Mouse (Mus musculus): ENCODE measurements at regions not wholly inside any gene's neighbourhood (a gene's known extent, or its start where the extent isn't known, plus 50 kb on each side); places are given as distances from the start of the nearest gene placed in this dataset.

DNA sequence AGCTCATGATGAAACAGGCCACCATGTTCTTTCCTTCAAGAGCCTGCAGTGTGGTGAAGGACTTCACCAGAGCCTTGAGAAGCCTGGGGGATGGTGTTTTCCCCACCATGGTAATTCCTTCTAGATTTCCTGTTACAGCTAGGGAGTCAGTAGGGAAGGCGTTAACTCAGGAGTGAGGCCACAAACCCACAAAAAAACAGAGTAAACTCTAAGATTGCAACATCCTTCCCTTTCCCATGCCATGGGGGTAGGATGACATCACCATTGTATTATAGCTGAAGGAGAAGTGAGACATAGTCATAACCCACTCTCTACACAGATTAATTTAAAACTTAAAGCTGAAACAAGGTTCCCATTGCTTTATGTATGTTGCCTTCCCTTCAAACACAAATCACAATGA lies 218.7 kb upstream of the F930015N05Rik start:
- no peak for DNase-seq (ENCODE audit: low spot score)

DNA sequence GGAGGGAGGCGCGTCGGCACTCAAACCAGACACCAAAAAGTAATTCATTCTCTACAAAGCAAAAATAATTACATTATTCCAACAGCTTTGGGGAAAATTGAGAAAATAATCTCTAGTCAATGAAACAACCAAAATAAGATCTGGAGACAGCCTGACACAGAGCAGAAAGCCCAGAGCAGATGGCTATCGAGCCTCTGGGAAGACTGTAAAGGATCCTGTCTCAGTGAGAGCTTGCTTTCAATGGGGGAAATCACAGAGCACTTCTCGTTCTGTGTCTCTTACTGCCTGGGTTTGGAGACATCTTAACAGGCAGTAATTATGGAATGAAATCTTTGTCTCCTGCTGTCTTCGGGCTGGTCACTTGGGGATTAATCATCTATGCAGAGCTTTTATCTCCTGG lies 226.7 kb upstream of the F930015N05Rik start:
- DNase-seq (ENCODE audit: low spot score) = no peak

- DNase-seq (ENCODE audit: low spot score) = no peak
Measured at GRCm38 (mm10) chr11:64667010-64667409, 230.6 kb upstream of the F930015N05Rik start.

DNA sequence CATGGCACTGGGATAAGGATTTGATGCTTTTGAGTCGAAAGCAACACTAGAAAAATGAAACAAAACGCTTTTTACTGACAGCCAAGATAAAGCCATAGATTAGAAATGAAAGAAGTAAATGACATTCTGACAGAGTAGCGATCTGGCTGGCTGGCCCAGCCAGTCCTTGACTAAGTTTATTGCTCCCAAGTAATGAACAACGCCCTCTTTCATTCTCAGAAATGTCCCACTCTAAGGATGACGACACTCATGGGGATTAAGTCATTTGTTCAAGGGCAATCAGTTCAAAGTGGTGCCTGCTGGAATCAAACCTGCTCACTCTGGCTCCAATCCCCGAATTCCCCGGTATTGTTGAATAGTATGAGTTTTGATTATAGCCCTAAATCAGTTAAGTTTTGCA lies 231.1 kb upstream of the F930015N05Rik start:
- DNase-seq (ENCODE audit: low spot score) = no peak

DNA sequence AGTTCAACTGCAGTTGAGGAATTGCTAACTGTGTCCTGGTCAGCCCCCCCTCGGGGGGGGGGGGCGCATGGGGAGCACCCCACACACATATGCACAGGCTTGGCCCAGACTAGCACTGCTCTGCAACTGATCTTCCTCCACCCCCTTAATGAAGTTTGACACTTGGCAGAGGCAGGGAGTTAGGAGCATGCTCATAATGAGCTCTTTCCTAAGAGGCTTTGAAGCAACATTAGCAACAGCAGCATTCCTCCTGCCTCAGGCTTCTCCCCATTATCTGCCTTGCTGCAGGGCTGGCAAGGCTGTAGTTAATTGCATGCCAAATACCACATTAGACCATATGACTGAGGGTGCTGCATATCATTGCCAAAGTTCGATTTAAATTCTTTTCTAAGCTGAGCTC lies 235.4 kb upstream of the F930015N05Rik start:
- DNase-seq (ENCODE audit: low spot score) = no peak

DNA sequence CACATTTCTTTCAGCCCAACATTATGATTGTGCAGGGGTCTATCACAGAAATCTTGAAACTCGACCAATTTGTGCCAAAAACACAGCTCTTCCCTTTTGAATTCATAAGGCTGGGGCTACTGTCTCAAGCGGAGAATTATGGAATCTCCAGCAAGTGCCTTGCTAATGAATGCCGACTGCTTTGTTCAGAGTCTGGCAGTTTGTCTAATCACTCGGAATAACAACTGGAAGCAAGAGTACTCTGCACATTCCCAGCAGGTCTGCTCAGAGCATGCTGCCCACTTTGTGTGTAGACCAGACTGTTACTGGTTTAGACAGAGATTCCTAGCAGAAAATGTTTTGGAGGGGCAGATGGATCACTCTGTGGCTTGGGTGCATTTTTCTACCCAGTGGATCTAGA lies 237.1 kb upstream of the F930015N05Rik start:
- DNase-seq (ENCODE audit: low spot score) = no peak

DNA sequence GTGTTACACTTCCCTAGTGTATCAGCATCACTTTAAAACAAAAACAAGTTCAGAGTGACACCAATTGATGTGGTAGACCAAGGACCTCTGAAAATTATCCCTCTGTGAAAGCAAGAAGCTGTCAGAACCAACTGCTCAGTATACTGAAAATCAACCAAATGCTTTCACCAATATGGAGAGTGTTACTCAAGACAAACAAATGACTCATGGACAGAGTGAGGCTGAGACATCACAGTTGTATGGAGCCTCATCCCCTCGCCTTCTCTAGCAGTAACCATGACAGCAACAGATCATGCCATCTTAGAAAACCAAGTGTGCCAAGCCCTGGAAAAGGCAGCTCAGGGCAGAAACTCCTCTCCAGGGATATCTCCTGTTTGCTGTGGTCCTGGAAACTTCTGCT lies 267.3 kb upstream of the F930015N05Rik start:
- no peak for DNase-seq (ENCODE audit: low spot score)

DNA sequence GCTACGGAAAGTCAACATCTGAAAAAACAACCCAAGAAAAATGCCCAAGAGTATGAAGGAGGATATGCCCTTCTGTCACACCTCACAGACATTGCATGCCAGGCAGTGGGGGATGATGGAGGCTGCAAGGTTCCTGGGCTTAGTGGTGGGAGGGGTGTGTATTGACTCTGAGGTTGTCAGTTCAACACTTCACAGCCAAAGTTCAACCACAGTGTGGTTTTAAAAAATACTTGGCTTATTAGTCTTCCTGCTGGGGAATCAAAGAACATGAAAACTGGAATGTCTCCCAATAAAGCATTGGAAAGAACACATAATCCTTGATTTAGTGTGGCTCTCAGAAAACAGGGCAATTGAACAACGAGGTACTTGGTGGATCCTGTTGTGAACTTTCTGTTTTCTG lies 267.0 kb upstream of the Elac2 start:
- DNase-seq (ENCODE audit: low spot score) = no peak

DNA sequence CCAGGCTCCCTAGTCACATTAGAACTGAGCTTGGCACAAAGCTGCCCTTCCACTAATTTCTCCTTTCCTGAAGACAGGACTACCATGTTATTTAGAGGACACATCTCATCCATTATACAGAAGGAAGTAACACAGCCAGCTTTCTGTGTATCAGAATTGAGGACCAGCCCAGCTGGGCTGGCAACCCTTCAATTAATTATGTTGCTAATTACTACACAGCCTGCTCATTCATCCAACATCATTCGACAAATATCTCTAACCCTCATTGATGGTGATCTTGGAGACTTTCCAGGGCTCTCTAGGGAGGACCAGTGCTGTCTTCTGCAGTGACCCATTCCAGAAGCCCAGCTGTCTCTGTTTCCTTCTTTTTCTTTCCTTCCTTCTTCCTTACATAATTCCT lies 263.7 kb upstream of the Elac2 start:
- DNase-seq (ENCODE audit: low spot score) = no peak

DNA sequence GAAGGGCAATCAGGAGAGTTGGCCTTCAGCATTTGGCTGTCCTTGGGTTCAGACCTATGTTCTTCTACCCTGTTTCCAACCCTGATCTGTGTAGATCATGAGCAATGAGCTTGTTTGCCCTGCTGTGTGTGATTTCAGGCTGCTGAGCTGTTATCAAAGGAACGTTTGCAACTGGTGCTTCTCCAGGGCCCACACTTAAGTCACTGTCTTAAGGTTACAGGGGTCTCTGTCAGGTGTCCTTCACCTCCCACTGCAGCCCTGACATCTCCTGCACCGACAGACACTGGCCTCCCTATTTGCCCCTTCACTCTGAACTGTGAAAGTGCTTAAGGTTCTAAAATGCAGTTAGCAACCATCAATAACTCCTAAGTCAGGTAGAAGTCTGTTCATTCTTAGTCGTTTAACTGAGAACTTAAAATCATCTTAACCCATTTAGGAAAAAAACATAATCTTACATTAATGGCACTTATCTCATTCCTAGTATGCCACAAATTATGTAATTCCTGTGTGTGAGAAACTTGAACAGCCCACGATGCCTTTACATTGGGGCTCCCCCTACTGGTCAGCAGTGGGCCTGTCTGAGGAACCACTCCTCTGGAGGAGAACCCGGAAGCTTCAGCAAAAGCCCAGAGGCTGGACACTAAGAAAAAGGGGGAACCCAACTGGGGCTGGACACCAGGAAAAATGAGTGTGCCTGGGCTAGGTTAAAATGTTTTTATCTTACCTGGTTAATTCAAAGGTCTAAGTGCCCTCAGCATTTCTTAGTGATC lies 260.3 kb upstream of the Elac2 start:
- DNase-seq (ENCODE audit: low spot score) = peak; percentile 82

GRCm38 (mm10) chr11:64726249-64726648 lies 252.6 kb upstream of the Elac2 start:
- DNase-seq (ENCODE audit: low spot score) = no peak

DNA sequence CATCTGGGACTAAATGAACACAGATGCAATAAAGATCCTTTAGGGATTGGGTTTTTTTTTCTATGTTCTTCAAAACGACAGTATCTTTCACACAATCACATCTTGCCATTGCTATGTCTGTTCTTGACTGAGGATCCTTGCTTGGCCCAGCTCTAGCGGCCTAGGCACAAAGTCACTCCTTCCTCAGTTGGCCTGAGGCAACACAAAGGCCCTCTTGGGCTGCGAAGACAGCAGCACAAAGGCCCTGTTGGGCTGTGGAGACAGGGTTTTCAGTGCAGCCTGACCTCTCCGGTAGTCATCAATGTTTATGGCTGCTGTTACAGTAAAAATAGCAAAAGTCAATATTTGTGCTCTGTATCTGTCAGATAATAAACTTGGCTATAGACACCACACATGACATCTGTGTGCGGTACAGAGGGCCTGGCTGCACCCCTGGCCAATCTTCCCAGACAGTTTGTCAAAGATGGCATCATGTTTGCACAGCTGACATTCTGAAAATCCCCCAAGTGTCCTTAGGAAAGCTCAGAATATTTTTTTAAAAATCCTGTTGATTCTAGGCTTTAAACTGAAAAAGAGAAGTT lies 250.9 kb upstream of the Elac2 start:
- no peak for DNase-seq (ENCODE audit: low spot score)

GRCm38 (mm10) chr11:64738948-64739347 lies 239.9 kb upstream of the Elac2 start:
- DNase-seq (ENCODE audit: low spot score) = no peak

DNA sequence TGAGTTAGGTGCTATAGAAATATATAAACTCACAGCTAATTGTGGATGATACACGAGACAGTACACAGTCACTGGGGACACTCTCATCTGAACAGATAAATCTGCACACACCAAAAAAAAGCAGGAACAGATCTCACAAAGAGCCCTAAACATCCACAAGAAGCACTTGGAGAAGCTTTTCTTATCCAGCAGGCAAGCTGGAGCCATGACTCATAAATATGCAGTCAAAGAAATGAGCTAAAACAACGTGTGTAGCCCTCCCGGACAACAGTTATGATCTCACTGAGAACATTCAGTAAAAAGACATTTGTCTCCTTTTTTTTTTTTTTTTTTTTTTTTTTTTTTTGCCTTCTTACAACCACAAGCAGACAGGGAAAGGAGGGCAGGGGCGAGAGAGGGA lies 235.1 kb upstream of the Elac2 start:
- no peak for DNase-seq (ENCODE audit: low spot score)

DNA sequence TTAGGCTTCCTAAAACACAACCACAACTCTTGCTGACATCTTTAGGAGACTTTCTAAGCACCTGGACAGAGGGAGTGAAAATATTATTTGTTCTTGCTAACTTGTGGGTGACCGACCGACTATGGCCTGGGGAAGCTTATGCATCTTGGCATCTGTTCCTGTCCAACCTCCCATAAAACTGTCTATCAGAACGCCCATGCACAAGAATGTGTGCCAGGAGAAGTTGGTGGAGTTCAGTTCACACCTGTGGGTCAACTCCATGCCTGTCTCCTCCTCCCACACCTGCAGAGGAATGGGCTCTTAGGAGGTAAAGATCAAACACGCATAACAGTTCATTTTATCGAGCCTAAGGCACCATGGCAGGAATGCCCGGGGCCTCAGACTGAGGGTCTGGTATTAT lies 232.7 kb upstream of the Elac2 start:
- no peak for DNase-seq (ENCODE audit: low spot score)

GRCm38 (mm10) chr11:64749976-64750375 lies 228.9 kb upstream of the Elac2 start:
- no peak for DNase-seq (ENCODE audit: low spot score)

- DNase-seq (ENCODE audit: low spot score) = no peak
Measured at GRCm38 (mm10) chr11:64752299-64752698, 226.5 kb upstream of the Elac2 start.

GRCm38 (mm10) chr11:64752816-64753215 lies 226.0 kb upstream of the Elac2 start:
- no peak for DNase-seq (ENCODE audit: low spot score)

DNA sequence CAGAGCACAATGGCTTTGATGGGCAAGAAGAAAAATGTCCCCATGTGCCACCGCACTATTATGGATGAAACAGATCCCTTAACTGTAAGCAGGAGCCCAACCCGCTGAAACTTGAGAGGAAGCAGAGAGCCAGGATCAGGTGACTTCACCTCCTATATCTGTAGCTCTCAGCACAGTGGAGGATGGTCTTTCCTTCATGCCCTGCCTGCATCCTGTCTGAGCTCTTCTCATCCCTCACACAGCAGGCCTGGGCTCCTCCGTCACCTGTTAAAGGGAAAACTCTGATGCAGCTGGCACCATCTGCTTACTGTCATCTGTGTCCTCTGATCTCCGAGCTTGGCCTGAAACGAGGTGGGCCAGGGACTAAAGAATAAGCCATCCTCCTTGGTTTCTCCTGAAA lies 224.8 kb upstream of the Elac2 start:
- DNase-seq (ENCODE audit: low spot score) = no peak

- DNase-seq (ENCODE audit: low spot score) = no peak
Measured at GRCm38 (mm10) chr11:64755563-64755962, 223.3 kb upstream of the Elac2 start.

GRCm38 (mm10) chr11:64760626-64761025 lies 218.2 kb upstream of the Elac2 start:
- no peak for DNase-seq (ENCODE audit: low spot score)

- no peak for DNase-seq (ENCODE audit: low spot score)
Measured at GRCm38 (mm10) chr11:64762755-64763154, 216.1 kb upstream of the Elac2 start.

GRCm38 (mm10) chr11:64764056-64764455 lies 214.8 kb upstream of the Elac2 start:
- DNase-seq (ENCODE audit: low spot score) = no peak

- no peak for DNase-seq (ENCODE audit: low spot score)
Measured at GRCm38 (mm10) chr11:64776691-64777090, 202.1 kb upstream of the Elac2 start.

All from urinary bladder, postnatal 14 days (tissue).